Mouse (Mus musculus): ENCODE data around the gene Capn15.
A peak's percentile ranks its signal among the peaks of the same experiment; 100 is the strongest.

- TF ChIP-seq POLR2A (IDR thresholded peaks at IDR 0.05; ENCODE audit: control insufficient read depth in 1 of 2, insufficient read depth in 1 of 2, low read depth in 1 of 2, low read length in 2 of 2, poor library complexity in 1 of 2) (no peak), CTCF (IDR thresholded peaks at IDR 0.05 in 2 of 3, conservative IDR thresholded peaks at IDR 0.05 in 1 of 3; ENCODE audit: control insufficient read depth in 1 of 3, insufficient read depth in 1 of 3, low read depth in 2 of 3, low read length in 3 of 3, poor library complexity in 1 of 3, severe bottlenecking in 1 of 3) (peak in 2 of 3 experiments; percentile 7 to 17; a peak in 2 of 6 replicates), ZMIZ1 (IDR thresholded peaks at IDR 0.05; ENCODE audit: low read depth, low read length) (no peak), POLR2AphosphoS2 (IDR thresholded peaks at IDR 0.05; ENCODE audit: low read length) (no peak), ZNF384 (IDR thresholded peaks at IDR 0.05; ENCODE audit: low read depth, low read length) (no peak), CHD1 (IDR thresholded peaks at IDR 0.05; ENCODE audit: low read depth, low read length) (no peak), KAT2A (conservative IDR thresholded peaks at IDR 0.05; ENCODE audit: low read depth, low read length) (no peak), ZKSCAN1 (IDR thresholded peaks at IDR 0.05; ENCODE audit: low read depth, low read length) (no peak)
These were observed 42.4 kb downstream of the Capn15 start for GRCm38 (mm10) chr17:25943221-25943620.

Measured in MEL (cell line).